Mouse (Mus musculus): ENCODE results near the gene Tmem11.

Tmem11 gene

GRCm38 (mm10) chr11:60878675-60879294 lies at the start of gene Tmem11:
TSS of gene Tmem11 (minus strand) at chr11:60879272.
- DNase-seq (ENCODE audit: low read depth, low spot score): peak; percentile 94

- DNase-seq (ENCODE audit: low read depth, low spot score): peak; percentile 91
Observed at GRCm38 (mm10) chr11:60927264-60927663, 48.2 kb upstream of the Tmem11 start.

GRCm38 (mm10) chr11:60924981-60925380 lies 45.9 kb upstream of the Tmem11 start:
- DNase-seq (ENCODE audit: low read depth, low spot score): no peak

- no peak for DNase-seq (ENCODE audit: low read depth, low spot score)
Observed at GRCm38 (mm10) chr11:60924498-60924897, 45.4 kb upstream of the Tmem11 start.

- no peak for DNase-seq (ENCODE audit: low read depth, low spot score)
Observed at GRCm38 (mm10) chr11:60922964-60923363, 43.9 kb upstream of the Tmem11 start.

- DNase-seq (ENCODE audit: low read depth, low spot score): no peak
Observed at GRCm38 (mm10) chr11:60922195-60922594, 43.1 kb upstream of the Tmem11 start.

GRCm38 (mm10) chr11:60920021-60920420 lies 40.9 kb upstream of the Tmem11 start:
- no peak for DNase-seq (ENCODE audit: low read depth, low spot score)

- no peak for DNase-seq (ENCODE audit: low read depth, low spot score)
Observed at GRCm38 (mm10) chr11:60915201-60915600, 36.1 kb upstream of the Tmem11 start.

GRCm38 (mm10) chr11:60914491-60914890 lies 35.4 kb upstream of the Tmem11 start, which contains the start of gene Natd1:
TSS of gene Natd1 (minus strand) at chr11:60914750.
- no peak for DNase-seq (ENCODE audit: low read depth, low spot score)

GRCm38 (mm10) chr11:60913301-60914196 lies 34.5 kb upstream of the Tmem11 start:
- DNase-seq (ENCODE audit: low read depth, low spot score): peak; percentile 82

- no peak for DNase-seq (ENCODE audit: low read depth, low spot score)
Observed at GRCm38 (mm10) chr11:60912525-60912973, 33.5 kb upstream of the Tmem11 start.

- DNase-seq (ENCODE audit: low read depth, low spot score): no peak
Observed at GRCm38 (mm10) chr11:60909626-60910025, 30.6 kb upstream of the Tmem11 start.

GRCm38 (mm10) chr11:60908073-60908472 lies 29.0 kb upstream of the Tmem11 start:
- DNase-seq (ENCODE audit: low read depth, low spot score): no peak

- DNase-seq (ENCODE audit: low read depth, low spot score): no peak
Observed at GRCm38 (mm10) chr11:60906449-60906848, 27.4 kb upstream of the Tmem11 start.

- DNase-seq (ENCODE audit: low read depth, low spot score): no peak
Observed at GRCm38 (mm10) chr11:60905407-60906120, 26.5 kb upstream of the Tmem11 start.

GRCm38 (mm10) chr11:60903661-60904061 lies 24.6 kb upstream of the Tmem11 start:
- no peak for DNase-seq (ENCODE audit: low read depth, low spot score)

- no peak for DNase-seq (ENCODE audit: low read depth, low spot score)
Observed at GRCm38 (mm10) chr11:60902486-60902885, 23.4 kb upstream of the Tmem11 start.

GRCm38 (mm10) chr11:60902001-60902400 lies 22.9 kb upstream of the Tmem11 start:
- DNase-seq (ENCODE audit: low read depth, low spot score): no peak

- no peak for DNase-seq (ENCODE audit: low read depth, low spot score)
Observed at GRCm38 (mm10) chr11:60895915-60896314, 16.8 kb upstream of the Tmem11 start.

- DNase-seq (ENCODE audit: low read depth, low spot score): no peak
Observed at GRCm38 (mm10) chr11:60890744-60891143, 11.7 kb upstream of the Tmem11 start.

- no peak for DNase-seq (ENCODE audit: low read depth, low spot score)
Observed at GRCm38 (mm10) chr11:60890286-60890685, 11.2 kb upstream of the Tmem11 start.

- no peak for DNase-seq (ENCODE audit: low read depth, low spot score)
Observed at GRCm38 (mm10) chr11:60889861-60890260, 10.8 kb upstream of the Tmem11 start.

Measured in retina, postnatal 7 days (tissue).